Mouse (Mus musculus) layer of hippocampus, postnatal 36 days (tissue): Measurements from ENCODE around the gene Ube2r2. TPM values are rescaled to one million over a fixed set of nuclear protein-coding genes. Genes with fewer than 3 reads are reported as not detected.

Source experiments
- DNase-seq, 2 experiments: peaks; one replicate each; pipeline ENCODE4 v3.0.0; 2022
- total RNA-seq, 2 experiments: library from RNA; stranded (reverse); gene quantifications; 2 replicates each; pipeline ENCODE4 v1.2.3; 2021

Ube2r2 gene
- 10 to 100 TPM; 76.6 to 79.2 TPM for total RNA-seq

DNA sequence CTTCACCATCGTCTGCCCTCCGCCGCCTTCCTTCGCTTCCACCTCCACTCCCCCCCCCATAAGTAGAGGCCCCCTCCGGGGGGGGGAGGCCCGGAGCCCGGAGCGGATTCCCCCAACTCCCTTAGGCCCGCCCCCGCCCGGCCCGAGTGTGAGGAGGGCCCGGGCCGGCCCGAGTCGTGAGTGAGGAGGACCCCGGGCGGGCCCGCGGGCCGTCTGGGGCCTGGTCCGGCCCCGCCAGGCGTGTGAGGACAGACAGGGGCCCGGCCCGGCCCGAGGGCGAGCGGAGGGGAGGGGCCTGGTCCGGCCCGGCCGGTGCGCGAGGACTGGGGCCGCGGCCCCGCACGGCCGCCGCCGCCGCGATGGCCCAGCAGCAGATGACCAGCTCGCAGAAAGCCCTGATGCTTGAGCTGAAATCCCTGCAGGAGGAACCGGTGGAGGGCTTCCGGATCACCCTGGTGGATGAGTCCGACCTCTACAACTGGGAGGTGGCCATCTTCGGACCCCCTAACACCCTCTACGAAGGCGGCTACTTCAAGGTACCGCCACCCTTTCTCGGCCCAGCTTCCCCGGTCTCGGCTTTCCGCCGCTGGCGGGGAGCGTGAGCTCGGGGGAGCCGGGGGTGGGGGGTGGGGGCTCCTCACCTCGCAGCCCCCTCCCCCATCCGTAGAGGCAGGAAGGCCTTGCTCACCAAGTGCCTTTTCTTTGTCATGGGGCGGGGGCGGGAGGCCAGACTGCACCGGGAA is at the start of gene Ube2r2:
TSS of gene Ube2r2 (plus strand) at position 33 of the 743 bp plus-strand sequence.
- DNase-seq, result peak; percentile 32 to 62

DNA sequence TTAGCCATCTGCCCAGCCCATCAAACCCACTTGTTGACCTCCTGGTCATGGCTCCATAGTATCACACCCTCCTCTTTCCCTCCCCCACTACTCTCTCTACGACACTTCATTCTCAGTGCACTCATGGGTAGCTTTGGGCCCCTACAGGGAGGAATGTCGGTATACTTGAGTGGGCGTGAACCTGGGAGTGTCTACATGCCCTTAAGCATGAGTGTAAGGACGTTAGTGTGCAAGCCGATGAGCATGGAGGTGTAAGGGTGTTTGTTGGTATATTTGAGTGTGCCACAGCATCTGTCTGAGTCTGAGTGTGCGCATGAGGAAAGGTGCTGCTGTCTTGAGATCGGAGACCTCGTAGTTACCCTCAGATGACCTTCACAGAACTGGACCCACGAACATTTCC is 48.6 kb upstream of the Ube2r2 start:
- DNase-seq, result no peak

- no peak for DNase-seq
Measured at GRCm38 (mm10) chr4:41087459-41088298, 47.9 kb upstream of the Ube2r2 start.

DNA sequence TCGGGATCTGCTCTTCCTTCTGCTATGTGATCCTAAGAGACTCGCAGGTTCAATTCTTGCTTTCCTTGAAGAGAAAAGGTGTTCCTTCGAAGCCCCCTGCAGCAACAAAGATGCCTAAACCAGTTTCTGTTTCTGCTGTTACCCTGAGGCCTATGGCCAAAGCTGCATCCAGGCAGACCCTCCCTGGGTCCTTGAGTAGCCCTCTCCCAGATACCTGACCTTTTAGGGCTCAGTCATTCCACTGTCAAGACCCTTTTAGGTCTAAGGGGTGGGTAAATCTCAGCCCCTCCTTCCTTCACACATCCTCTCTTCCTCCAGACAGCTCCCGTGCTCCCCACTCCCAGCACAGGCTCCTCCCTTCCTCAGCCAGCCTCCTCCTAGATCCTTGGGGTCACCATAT is 46.4 kb upstream of the Ube2r2 start:
- no peak for DNase-seq

GRCm38 (mm10) chr4:41089705-41090104 is 45.8 kb upstream of the Ube2r2 start:
- DNase-seq, result no peak

DNA sequence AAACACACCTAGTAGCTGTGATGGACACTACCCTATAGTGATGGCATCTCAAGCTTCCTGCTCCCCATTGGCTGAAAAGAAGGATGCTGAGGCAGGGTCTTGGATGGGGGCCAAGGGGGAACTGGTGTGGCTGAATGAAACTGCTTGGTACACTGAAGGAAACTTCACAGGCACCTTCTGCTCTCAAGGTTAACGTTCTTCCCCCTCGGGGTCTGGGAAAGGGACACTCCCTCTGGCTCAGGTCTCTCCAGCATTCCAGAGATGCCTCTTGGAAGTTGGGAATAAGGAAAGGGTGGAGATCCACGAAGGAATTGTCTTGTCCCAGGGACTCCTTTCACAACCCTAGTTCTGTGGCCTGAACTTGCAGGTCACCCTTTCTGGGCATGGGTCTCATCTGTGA is 44.2 kb upstream of the Ube2r2 start:
- no peak for DNase-seq

- no peak for DNase-seq
Measured at GRCm38 (mm10) chr4:41092958-41093357, 42.6 kb upstream of the Ube2r2 start.

DNA sequence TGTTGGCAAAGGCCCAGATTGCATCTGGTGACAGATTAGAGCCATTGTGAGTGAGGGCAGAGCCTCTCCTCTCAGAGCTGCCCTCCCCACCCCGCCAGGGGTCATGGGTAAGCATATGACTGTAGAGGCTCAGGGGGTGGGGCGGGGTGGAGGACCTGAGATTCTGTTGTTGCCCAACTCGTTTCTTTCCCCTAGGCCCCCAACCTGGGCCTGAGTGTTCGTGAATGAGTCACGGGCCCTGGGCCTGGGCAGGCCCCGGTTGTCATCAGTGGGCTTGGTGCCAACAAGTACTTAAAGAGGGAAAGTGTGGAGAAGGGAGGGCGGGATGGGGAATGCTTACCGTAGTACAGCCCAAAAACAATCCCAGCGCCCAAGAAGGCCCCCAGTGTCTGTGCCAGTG is 41.2 kb upstream of the Ube2r2 start:
- no peak for DNase-seq

GRCm38 (mm10) chr4:41096169-41096568 is 39.4 kb upstream of the Ube2r2 start:
- no peak for DNase-seq

DNA sequence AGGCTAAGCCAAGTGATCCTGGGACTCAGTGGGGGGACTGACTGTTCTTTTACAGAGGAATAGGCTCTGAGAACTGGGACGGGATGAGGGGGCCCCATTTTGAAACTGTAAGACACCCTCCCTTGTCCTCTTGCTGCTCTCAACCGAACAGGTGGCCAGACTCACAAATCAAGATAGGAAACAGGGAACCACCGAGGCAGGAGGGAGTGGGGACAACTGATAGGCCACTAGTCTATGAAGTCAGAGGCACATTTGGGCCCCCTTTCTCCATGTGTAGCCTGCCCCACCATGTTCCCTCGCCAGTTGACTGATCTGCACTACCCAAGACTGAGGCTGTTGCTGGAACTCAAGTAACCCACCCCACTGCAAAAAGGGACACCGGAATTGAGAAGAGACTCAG is 38.7 kb upstream of the Ube2r2 start:
- no peak for DNase-seq

- no peak for DNase-seq
Measured at GRCm38 (mm10) chr4:41097381-41097780, 38.2 kb upstream of the Ube2r2 start.

DNA sequence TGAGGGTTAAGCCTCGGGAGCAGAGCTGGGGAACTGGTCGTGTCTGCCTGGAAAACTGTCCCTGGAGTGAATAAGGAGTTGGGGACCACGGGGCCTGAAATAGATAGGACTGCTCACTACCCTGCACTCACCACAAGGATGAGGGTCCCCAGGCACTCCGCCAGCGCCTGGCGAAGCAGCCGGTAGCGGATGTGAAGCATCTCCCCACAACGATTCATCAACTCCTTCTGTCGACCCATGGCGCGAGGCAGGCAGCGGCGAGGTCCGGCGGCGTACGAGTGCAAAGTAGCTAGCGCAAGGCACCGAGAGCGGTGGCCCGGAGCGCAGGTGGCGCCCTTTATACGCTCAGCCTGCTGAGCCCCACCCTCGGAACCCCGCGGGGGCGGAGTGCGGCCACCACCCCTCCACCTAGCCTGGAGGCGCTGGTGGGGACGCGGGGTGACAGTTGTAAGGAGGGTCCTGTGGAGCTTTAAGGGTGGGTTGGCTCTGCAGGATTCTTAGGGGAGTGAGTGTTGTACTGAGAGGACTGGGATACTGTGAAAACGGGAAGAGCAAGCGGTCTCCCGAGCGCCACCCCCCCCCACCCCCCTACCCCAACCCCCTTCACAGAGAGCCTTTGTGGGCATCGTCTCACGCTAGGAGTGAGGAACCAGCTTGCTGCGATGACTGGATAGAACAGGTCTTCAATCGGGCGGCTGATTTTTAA is 37.5 kb upstream of the Ube2r2 start, which contains the start of gene Aqp3:
TSS of gene Aqp3 (minus strand) at position 313 of the 706 bp plus-strand sequence.
- DNase-seq, result no peak

DNA sequence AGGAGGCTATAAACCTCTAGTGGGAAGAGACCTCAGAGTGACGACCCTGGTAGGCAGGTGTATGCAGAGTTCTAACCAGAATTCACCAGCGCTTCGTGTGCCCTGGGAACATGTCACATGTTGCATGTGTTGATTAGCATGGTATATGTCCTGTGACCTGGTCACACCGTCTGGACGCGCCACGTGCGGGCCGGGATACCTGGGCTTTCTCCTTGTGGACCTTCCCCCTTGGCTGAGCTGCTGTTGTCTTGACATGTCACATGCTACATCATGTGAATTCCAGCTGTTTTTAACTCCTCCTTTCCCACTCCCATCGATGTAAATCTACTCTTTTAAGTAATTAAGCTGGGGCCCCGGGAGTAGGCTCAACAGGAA is 37.0 kb upstream of the Ube2r2 start:
- no peak for DNase-seq

GRCm38 (mm10) chr4:41100986-41101385 is 34.6 kb upstream of the Ube2r2 start:
- DNase-seq, result no peak

DNA sequence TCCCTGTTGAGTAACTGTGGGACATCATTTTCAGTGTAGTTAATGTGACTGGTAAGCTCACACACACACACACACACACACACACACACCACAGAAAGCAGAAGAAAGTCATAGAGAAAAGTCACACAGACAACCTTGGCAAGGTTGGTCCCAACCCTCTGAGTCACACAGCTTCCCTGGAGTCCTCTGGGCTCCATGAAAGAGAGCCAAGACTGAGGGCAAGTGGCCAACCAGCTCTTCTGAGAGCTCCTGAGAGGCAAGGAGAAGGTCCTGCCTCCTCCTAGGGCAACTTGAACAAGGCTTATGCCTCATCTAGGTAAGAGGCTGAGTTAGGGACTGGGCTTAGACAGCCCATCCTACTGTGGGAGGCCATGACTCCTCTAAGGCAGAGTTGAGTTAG is 32.6 kb upstream of the Ube2r2 start:
- DNase-seq, result no peak

- DNase-seq, result no peak
Measured at GRCm38 (mm10) chr4:41107440-41107839, 28.1 kb upstream of the Ube2r2 start.

GRCm38 (mm10) chr4:41108717-41109425 is 26.7 kb upstream of the Ube2r2 start:
- DNase-seq, result no peak

GRCm38 (mm10) chr4:41114358-41115070 is 21.0 kb upstream of the Ube2r2 start:
- no peak for DNase-seq

DNA sequence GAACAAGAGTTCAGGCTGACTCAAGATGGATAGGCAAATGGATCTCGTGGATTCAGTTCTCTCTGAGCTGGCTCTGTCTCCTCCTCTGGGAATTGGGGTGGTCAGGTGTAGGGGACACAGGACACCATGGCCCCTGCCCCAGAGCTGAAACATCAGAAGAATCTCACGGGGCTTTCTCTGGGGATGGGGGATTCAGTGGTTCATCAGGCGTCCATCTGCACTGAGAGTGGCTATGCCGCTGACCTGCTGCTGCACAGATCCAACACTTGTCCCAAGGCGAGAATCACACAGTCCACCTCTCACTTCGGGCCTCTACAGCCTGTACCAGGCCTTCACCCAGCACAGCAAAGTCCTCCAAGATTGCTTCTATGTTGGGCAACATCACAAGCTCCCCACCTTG is 20.5 kb upstream of the Ube2r2 start:
- no peak for DNase-seq

- no peak for DNase-seq
Measured at GRCm38 (mm10) chr4:41115793-41116192, 19.8 kb upstream of the Ube2r2 start.

DNA sequence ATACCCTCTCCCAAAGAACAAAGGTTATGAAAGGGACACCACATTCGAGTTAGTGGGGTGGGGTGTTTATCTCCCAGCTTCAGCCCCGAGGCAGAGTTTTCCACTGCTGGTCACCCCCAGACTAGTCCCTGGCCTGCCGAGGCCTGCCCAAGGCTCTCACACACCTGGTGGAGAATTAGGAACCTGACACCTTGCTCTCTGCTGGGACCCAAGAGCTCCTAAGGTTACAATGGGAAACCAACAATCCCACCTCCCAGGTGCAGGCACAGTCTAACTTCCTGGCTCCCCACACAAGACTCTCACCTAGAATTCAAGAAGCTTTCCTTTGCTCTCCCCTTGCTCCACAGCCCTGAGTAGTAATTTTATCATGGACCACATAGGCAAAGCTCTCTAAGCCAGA is 18.7 kb upstream of the Ube2r2 start:
- DNase-seq, result no peak
